Mouse (Mus musculus): Measurements from ENCODE around the gene Syngr4. TPM values are rescaled to one million over a fixed set of nuclear protein-coding genes. Genes with fewer than 3 reads are reported as not detected.

The Syngr4 gene
- polyA plus RNA-seq (2021; fragmentation: Nextera tagmentation) = not detected in 2 replicates
- long read RNA-seq, experiment 1 = 0 reads
- long read RNA-seq, experiment 2 = 0 reads

DNA sequence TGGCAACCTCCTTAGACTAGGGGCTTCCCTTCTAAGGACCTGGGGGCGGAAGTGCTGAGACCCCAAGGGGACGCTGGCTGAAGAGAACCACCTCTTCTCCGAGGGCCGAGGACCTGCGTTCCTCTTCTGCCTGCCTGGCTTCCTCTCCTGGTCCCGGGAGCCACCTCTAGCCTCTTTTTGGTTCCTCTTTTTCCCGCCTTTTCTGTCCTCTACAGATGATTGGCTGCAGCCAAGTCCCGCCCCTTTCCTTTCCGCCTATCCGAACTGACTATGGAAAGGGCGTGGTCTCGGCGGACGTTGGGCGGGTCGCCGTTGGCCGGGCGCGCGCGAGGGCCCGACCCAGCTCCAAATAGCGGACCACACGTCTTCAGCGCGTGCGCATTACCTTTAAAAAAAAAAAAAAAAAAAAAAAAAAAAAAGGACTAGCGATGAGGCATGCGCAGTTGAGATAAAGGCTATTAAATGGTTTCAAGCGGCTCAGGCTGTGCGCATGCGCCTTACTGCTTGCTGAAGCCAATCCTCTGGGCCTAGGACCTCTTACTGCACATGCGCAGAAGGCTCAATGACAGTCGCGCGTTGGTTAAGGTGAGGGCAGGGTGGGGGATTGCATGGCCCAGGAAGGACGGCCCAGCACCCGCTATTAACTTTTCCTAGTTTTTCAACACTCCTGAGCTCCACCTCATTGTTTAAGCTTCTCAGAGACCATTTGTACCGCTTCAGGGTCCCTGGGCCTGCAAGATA is at the start of gene Syngr4, which contains the start of gene Tmem143:
TSS of gene Syngr4 (minus strand) at position 198 of the 741 bp plus-strand sequence.
TSS of gene Tmem143 (plus strand) at position 425 of the 741 bp plus-strand sequence.

DNA sequence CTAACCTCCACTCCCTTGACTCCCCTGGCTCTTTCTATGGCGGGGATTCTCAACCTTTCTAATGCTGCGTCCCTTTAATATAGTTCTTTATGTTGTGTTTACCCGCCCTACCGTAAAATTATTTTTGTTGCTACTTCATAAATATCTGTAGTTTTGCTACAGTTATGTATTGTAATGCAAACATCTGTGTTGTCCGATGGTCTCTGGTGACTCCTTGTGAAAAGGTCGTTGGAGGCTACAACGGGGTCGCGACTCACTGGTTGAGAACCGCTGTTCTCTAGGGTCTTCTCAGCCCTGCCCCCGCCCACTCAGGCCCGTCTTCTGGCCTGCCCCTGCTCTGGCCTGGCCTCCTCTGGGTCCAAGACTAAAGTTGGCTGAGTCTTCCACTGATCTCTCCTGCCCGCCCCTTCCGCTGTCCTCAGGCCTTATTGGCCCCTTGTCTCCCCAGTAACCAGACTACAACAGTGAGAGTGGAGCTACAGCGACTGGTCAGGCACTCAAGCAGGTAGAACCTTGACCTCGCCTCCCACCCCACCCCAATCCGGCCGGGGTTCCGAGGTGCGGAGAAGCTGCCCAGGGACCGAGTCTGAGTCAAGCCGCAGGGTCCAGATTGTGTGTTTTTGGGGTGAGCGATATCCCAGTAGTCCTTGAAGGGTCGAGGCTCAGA is 27.4 kb upstream of the Syngr4 start, which contains the start of gene Ccdc114:
TSS of gene Ccdc114 (plus strand) at position 311 of the 667 bp plus-strand sequence.

DNA sequence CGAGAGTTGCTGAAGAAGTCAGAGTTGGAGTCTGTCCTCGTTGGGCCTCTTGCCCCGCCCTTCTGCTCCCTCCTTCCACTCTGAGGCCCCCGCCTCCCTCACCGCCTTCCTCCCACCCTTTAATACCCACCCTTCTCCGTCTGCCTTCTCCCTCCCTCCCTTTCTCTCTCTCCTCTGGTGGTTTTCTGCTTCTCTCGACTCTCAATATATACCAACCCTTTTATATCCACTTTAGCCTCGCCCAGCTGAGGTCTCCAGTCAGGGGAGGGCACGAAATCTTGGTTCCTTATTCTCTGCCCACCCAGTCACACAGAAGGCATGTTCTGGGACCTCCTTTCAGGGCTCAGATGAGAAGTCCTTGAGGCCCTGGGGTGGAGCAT is 24.7 kb upstream of the Syngr4 start, which contains the start of gene Emp3:
TSS of gene Emp3 (minus strand) at position 163 of the 380 bp plus-strand sequence.

DNA sequence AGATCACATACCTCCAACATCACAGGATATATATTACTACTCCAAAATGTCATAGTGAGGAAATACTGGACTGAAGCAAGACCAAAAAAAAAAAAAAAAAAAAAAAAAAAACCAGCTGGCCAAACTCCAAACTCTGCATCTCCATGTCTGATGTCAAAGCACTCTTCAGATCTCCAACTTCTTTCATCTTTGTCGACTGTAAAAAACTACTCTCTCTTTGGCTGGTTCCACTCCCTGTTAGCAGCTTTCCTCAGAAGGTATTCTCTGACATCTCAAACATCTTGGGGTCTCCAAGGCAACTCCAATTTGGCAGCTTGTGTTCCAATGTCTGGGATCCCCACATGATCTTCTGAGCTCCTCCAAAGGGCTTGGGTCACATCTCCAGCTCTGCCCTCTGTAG is 18.2 kb downstream of the Syngr4 start, which contains the start of gene Grin2d:
TSS of gene Grin2d (minus strand) at position 101 of the 400 bp plus-strand sequence.

DNA sequence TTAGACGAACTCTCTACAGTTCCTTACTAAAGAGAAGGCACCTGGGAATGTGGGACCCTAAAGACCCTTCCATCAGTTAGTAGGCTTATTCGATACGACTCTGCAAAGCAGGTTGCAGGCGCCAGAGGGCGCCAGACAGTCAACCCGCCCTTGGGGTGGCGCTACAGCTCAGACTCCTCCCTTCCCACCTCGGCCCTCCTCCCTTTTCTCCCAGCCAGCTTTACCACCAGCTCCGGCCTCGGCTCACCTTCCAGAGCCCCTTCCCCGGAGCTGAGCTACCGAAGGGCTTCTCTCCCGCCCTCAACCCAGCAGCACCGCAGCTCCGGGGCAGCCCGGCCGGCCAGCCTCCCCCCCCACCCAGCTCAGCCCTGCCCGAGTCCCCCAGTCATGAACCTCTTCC is 23.9 kb downstream of the Syngr4 start, which contains the start of gene Kdelr1:
TSS of gene Kdelr1 (plus strand) at position 149 of the 400 bp plus-strand sequence.

Other genes with a start within 250 kb of the Syngr4 start
- gene Fut2, start 230.3 kb downstream of the Syngr4 start, polyA plus RNA-seq (2021; fragmentation: Nextera tagmentation) = 0.06 and 0.09 TPM in 2 replicates
- 6.5 and 9.8 TPM in 2 replicates for gene Ntn5, start 212.7 kb downstream of the Syngr4 start, polyA plus RNA-seq (2021; fragmentation: Nextera tagmentation)
- 0.26 and 0.38 TPM in 2 replicates for gene Sec1, start 202.3 kb downstream of the Syngr4 start, polyA plus RNA-seq (2021; fragmentation: Nextera tagmentation)
- gene Car11, start 196.9 kb downstream of the Syngr4 start, polyA plus RNA-seq (2021; fragmentation: Nextera tagmentation) = 74.9 and 93.1 TPM in 2 replicates
- gene Dbp, start 191.6 kb downstream of the Syngr4 start, polyA plus RNA-seq (2021; fragmentation: Nextera tagmentation) = 30.2 and 130 TPM in 2 replicates
- gene Rpl18, start 181.3 kb downstream of the Syngr4 start, polyA plus RNA-seq (2021; fragmentation: Nextera tagmentation) = 335 and 337 TPM in 2 replicates
- gene Sphk2, start 178.7 kb downstream of the Syngr4 start, polyA plus RNA-seq (2021; fragmentation: Nextera tagmentation) = 4.9 and 10.6 TPM in 2 replicates
- 0.08 and 0.22 TPM in 2 replicates for gene Fam83e, start 175.5 kb downstream of the Syngr4 start, polyA plus RNA-seq (2021; fragmentation: Nextera tagmentation)
- not detected in 2 replicates for gene Spaca4, start 170.9 kb downstream of the Syngr4 start, polyA plus RNA-seq (2021; fragmentation: Nextera tagmentation)
- 3.9 and 10.6 TPM in 2 replicates for gene Lmtk3, start 113.0 kb downstream of the Syngr4 start, polyA plus RNA-seq (2021; fragmentation: Nextera tagmentation)
- 22.5 and 23.3 TPM in 2 replicates for gene Sult2b1, start 112.0 kb downstream of the Syngr4 start, polyA plus RNA-seq (2021; fragmentation: Nextera tagmentation)
- 173 and 183 TPM in 2 replicates for gene Cyth2, start 82.1 kb downstream of the Syngr4 start, polyA plus RNA-seq (2021; fragmentation: Nextera tagmentation)
- 2.0 and 2.3 TPM in 2 replicates for gene Kcnj14, start 71.9 kb downstream of the Syngr4 start, polyA plus RNA-seq (2021; fragmentation: Nextera tagmentation)
- 16.1 and 22.0 TPM in 2 replicates for gene Grwd1, start 65.8 kb downstream of the Syngr4 start, polyA plus RNA-seq (2021; fragmentation: Nextera tagmentation)
- 49.0 and 49.6 TPM in 2 replicates for gene Kdelr1, start 23.9 kb downstream of the Syngr4 start, polyA plus RNA-seq (2021; fragmentation: Nextera tagmentation)
- gene Grin2d, start 18.3 kb downstream of the Syngr4 start, polyA plus RNA-seq (2021; fragmentation: Nextera tagmentation) = 0.39 and 1.6 TPM in 2 replicates
- gene Tmem143, start 227 bp upstream of the Syngr4 start, polyA plus RNA-seq (2021; fragmentation: Nextera tagmentation) = 2.7 and 4.5 TPM in 2 replicates
- 10.7 and 12.3 TPM in 2 replicates for gene Emp3, start 24.7 kb upstream of the Syngr4 start, polyA plus RNA-seq (2021; fragmentation: Nextera tagmentation)
- gene Ccdc114, start 27.4 kb upstream of the Syngr4 start, polyA plus RNA-seq (2021; fragmentation: Nextera tagmentation) = 0.74 and 1.0 TPM in 2 replicates
- 0.04 and 0.10 TPM in 2 replicates for gene Abcc6, start 133.6 kb upstream of the Syngr4 start, polyA plus RNA-seq (2021; fragmentation: Nextera tagmentation)
- 20.0 and 25.0 TPM in 2 replicates for gene Nomo1, start 137.0 kb upstream of the Syngr4 start, polyA plus RNA-seq (2021; fragmentation: Nextera tagmentation)
- 8.3 and 9.6 TPM in 2 replicates for gene Kcnj11, start 204.1 kb upstream of the Syngr4 start, polyA plus RNA-seq (2021; fragmentation: Nextera tagmentation)

Data from left cerebral cortex, adult 6 months (tissue).